Mouse (Mus musculus): Measurements from ENCODE around the gene Adgrb2. TPM values are rescaled to one million over a fixed set of nuclear protein-coding genes. Genes with fewer than 3 reads are reported as not detected.

Adgrb2 gene
- polyA plus RNA-seq, 1 experiment from 2014 or later = 7.3 TPM

- no peak overlapping the region for H3K9ac ChIP-seq
- peaks cover 16% of the 10 kb centered on the region for H3K4me1 ChIP-seq
- peaks cover 38% of the 10 kb centered on the region for H3K27me3 ChIP-seq
- no peak overlapping the region for H3K4me2 ChIP-seq
- no peak for ATAC-seq (ENCODE audit: low FRiP score)
- H3K27ac ChIP-seq = no peak overlapping the region
- H3K9me3 ChIP-seq = no peaks in the 10 kb centered on the region
- H3K36me3 ChIP-seq (replicated peaks) = peaks cover 41% of the 10 kb centered on the region
- 85% methylated on average over 6 of the region's 6 CpGs for WGBS
- no peak overlapping the region for H3K4me3 ChIP-seq (replicated peaks)
Measured at GRCm38 (mm10) chr4:130012234-130012633, 27.6 kb downstream of the Adgrb2 start.

GRCm38 (mm10) chr4:130013111-130013510, 28.4 kb downstream of the Adgrb2 start:
- Histone ChIP-seq H3K9ac (no peak overlapping the region), H3K27ac (no peak overlapping the region), H3K4me3 (replicated peaks) (no peak overlapping the region), H3K9me3 (no peaks in the 10 kb centered on the region), H3K4me1 (peaks cover 16% of the 10 kb centered on the region), H3K27me3 (peaks cover 31% of the 10 kb centered on the region; the same call in 1 of the 2 replicates), H3K4me2 (no peak overlapping the region), H3K36me3 (replicated peaks) (peaks cover 41% of the 10 kb centered on the region)
- ATAC-seq (ENCODE audit: low FRiP score) = no peak
- WGBS = 71% methylated on average over 10 of the region's 10 CpGs

DNA sequence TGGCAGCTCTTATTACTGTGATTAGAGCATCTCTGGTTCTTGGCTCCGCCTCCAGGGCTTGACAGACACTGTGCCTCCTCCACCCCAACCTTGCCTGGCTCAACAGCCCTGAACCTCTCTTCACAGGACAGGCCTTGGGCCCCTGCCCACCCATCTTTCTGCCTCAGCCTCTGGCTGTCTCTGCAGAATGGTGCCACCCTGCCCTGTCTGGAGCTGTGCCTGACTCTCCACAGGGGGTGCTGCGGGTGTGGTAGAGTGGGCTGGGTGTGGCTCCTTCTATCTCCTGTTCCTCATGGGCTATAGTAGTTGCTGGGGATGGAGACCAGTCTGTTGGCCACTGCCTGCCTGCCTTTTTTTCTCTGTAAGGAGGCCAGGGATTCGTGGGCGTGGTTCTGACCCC, 31.3 kb downstream of the Adgrb2 start:
- 70% methylated on average over 4 of the region's 4 CpGs for WGBS
- Histone ChIP-seq H3K27ac (no peak overlapping the region), H3K4me1 (peaks cover 16% of the 10 kb centered on the region), H3K4me3 (replicated peaks) (no peak overlapping the region), H3K9me3 (no peaks in the 10 kb centered on the region), H3K9ac (no peak overlapping the region), H3K27me3 (peaks cover 21% of the 10 kb centered on the region; the same call in 1 of the 2 replicates), H3K4me2 (no peak overlapping the region), H3K36me3 (replicated peaks) (peaks cover 19% of the 10 kb centered on the region)
- no peak for ATAC-seq (ENCODE audit: low FRiP score)

DNA sequence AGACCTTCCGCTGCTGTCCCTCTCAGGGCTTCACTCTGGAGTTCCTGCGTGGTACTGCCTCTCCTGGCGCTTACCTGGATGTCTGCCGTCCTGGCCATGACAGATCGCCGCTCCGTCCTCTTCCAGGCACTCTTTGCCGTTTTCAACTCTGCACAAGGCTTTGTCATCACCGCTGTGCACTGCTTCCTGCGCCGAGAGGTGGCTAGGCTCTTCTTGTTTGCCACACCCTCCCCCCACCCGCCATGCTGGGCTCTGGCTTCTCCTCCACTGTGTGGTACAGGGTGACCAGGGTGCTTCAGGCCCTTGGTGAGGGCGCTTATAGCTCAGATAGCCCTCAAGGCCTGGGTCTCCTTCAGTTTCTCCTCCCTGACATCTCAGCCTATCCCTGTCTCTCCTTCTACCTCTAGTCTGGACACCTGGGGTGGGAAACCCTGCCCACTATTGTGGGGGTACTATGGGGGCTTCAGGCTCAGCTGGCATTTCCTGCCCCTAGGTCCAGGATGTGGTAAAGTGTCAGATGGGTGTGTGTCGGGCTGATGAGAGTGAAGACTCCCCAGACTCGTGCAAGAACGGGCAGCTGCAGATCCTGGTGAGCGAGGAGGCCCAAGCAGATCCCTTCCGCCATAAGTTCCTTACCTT, 32.5 kb downstream of the Adgrb2 start:
- Histone ChIP-seq H3K9ac (no peak overlapping the region), H3K4me3 (replicated peaks) (no peak overlapping the region)

DNA sequence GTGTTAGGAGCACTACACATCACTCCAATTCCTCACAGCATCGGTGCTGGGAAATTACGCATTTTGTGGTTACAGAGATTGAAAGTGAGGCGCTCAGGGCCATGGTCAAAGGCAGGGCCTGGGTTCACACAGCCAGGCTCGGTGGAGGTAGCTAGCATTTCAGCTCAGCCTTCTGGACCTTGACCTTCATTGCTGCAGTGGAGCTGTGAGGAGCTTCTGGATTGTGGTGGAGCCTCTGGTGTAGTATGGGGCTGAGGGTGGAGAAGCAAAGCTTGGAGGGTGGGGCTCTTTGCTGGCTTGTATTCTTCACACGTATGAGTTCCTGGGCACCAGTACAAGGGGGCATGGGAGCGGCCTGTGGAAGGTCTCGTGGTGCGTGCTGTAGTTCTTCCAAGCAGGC, 38.3 kb downstream of the Adgrb2 start:
- Histone ChIP-seq H3K4me3 (replicated peaks) (no peak overlapping the region), H3K4me2 (no peak overlapping the region), H3K9ac (no peak overlapping the region), H3K4me1 (peaks cover 9% of the 10 kb centered on the region), H3K36me3 (replicated peaks) (no peaks in the 10 kb centered on the region), H3K27ac (no peak overlapping the region), H3K9me3 (no peaks in the 10 kb centered on the region), H3K27me3 (peaks cover 8% of the 10 kb centered on the region; the same call in 1 of the 2 replicates)
- WGBS = 88% methylated on average over 8 of the region's 8 CpGs
- no peak for ATAC-seq (ENCODE audit: low FRiP score)

More for the DNA sequence above, 32.5 kb downstream of the Adgrb2 start:
- Histone ChIP-seq H3K4me2 (no peak overlapping the region), H3K4me1 (peaks cover 16% of the 10 kb centered on the region), H3K9me3 (no peaks in the 10 kb centered on the region), H3K27me3 (peaks cover 20% of the 10 kb centered on the region; the same call in 1 of the 2 replicates), H3K27ac (no peak overlapping the region), H3K36me3 (replicated peaks) (peaks cover 8% of the 10 kb centered on the region)
- no peak for ATAC-seq (ENCODE audit: low FRiP score)
- 76% methylated on average over 18 of the region's 18 CpGs for WGBS

GRCm38 (mm10) chr4:130023511-130024231, 39.0 kb downstream of the Adgrb2 start:
- H3K4me3 ChIP-seq (replicated peaks) = no peak overlapping the region
- H3K4me2 ChIP-seq = no peak overlapping the region
- no peaks in the 10 kb centered on the region for H3K36me3 ChIP-seq (replicated peaks)
- 82% methylated on average over 10 of the region's 10 CpGs for WGBS
- no peaks in the 10 kb centered on the region for H3K9me3 ChIP-seq
- peaks cover 8% of the 10 kb centered on the region; the same call in 1 of the 2 replicates for H3K27me3 ChIP-seq
- no peak overlapping the region for H3K27ac ChIP-seq
- H3K4me1 ChIP-seq = peaks cover 14% of the 10 kb centered on the region
- H3K9ac ChIP-seq = no peak overlapping the region
- ATAC-seq (ENCODE audit: low FRiP score) = no peak

DNA sequence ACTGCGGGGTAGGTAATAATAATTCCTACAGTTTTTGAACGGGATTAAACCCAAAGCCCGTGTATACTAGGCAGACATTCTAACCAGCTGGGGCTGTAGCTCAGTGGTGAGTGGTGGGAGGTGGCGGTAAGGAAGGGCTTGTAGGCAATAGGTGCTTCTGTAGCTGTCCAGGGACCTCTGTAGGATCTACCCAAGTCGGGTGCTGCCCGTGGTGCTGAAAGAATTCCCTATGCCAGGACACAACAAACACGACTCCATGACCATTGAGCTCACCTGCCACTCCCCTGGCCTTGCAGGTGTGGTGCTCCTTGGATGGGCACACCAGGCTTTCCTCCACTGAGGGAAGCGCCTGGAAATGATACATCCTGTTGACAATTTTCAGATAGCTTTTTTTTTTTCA, 40.9 kb downstream of the Adgrb2 start:
- WGBS = 58% methylated on average over 8 of the region's 8 CpGs
- Histone ChIP-seq H3K9me3 (no peaks in the 10 kb centered on the region), H3K9ac (no peak overlapping the region), H3K27me3 (peaks cover 8% of the 10 kb centered on the region; the same call in 1 of the 2 replicates), H3K4me1 (peaks cover 15% of the 10 kb centered on the region), H3K4me3 (replicated peaks) (no peak overlapping the region), H3K27ac (no peak overlapping the region), H3K4me2 (no peak overlapping the region), H3K36me3 (replicated peaks) (no peaks in the 10 kb centered on the region)
- ATAC-seq (ENCODE audit: low FRiP score) = no peak

DNA sequence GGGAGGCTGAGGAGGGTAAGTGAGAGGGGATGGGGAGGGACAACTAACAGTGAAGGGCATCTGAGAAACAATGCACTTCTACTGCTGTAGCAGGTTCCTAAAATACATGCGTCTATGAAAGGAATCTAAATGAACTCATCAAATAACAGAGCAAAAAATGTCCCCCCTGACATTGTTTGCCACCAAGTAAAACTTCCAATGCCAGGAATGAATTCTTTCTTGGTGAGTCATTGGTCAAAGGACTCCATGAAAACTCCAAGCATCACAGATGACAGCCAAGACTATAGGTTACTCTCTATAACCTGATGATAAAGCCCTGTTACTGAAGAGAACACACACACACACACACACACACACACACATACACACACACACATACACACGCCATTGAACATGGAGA, 46.5 kb downstream of the Adgrb2 start:
- 85% methylated on average over 2 of the region's 2 CpGs for WGBS

DNA sequence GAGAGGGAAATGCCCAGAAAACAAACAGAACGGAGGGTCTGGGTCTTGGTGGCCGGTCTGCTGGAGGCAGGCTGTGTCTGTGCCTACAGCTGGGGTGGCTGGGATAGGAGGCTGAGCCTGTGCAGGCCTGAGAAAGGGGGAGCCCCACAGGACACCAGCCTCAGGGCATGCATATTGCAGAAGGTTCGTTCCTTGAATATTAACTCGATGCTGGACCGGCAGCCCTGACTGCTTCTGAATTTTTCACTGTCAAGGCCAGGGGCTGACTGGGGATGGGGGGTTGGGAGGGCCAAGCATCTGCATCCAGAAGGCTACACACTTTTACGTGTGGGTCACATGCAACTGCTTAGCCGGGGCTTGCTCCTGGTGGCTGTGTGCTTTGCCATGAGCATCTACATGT, 48.8 kb downstream of the Adgrb2 start:
- Histone ChIP-seq H3K4me2 (no peak overlapping the region), H3K27ac (no peak overlapping the region), H3K27me3 (peaks cover 34% of the 10 kb centered on the region), H3K4me3 (replicated peaks) (no peak overlapping the region), H3K9me3 (no peaks in the 10 kb centered on the region), H3K9ac (no peak overlapping the region), H3K36me3 (replicated peaks) (no peaks in the 10 kb centered on the region), H3K4me1 (peaks cover 30% of the 10 kb centered on the region)
- no peak for ATAC-seq (ENCODE audit: low FRiP score)
- 64% methylated on average over 7 of the region's 7 CpGs for WGBS

More for the DNA sequence above, 46.5 kb downstream of the Adgrb2 start:
- H3K9me3 ChIP-seq = no peaks in the 10 kb centered on the region
- no peak overlapping the region for H3K4me2 ChIP-seq
- peaks cover 16% of the 10 kb centered on the region for H3K27me3 ChIP-seq
- no peak overlapping the region for H3K4me3 ChIP-seq (replicated peaks)
- H3K9ac ChIP-seq = no peak overlapping the region
- ATAC-seq (ENCODE audit: low FRiP score) = no peak
- H3K4me1 ChIP-seq = peaks cover 31% of the 10 kb centered on the region
- no peaks in the 10 kb centered on the region for H3K36me3 ChIP-seq (replicated peaks)
- H3K27ac ChIP-seq = no peak overlapping the region

- Histone ChIP-seq H3K27me3 (peaks cover 34% of the 10 kb centered on the region), H3K27ac (no peak overlapping the region), H3K36me3 (replicated peaks) (no peaks in the 10 kb centered on the region), H3K9ac (no peak overlapping the region), H3K4me1 (peaks cover 27% of the 10 kb centered on the region), H3K4me2 (no peak overlapping the region), H3K4me3 (replicated peaks) (no peak overlapping the region), H3K9me3 (no peaks in the 10 kb centered on the region)
- WGBS = 7% methylated on average over 8 of the region's 8 CpGs
- ATAC-seq (ENCODE audit: low FRiP score) = peak; percentile 57
Measured at GRCm38 (mm10) chr4:130036112-130036511, 51.4 kb downstream of the Adgrb2 start.

GRCm38 (mm10) chr4:130036573-130037401, 52.1 kb downstream of the Adgrb2 start:
- H3K4me1 ChIP-seq = peaks cover 27% of the 10 kb centered on the region
- no peaks in the 10 kb centered on the region for H3K9me3 ChIP-seq
- peak overlapping the region; percentile 6; the same call in 1 of the 2 replicates for H3K4me2 ChIP-seq
- no peaks in the 10 kb centered on the region for H3K36me3 ChIP-seq (replicated peaks)
- peak; percentile 44 for ATAC-seq (ENCODE audit: low FRiP score)
- H3K27ac ChIP-seq = no peak overlapping the region
- no peak overlapping the region for H3K9ac ChIP-seq
- H3K27me3 ChIP-seq = peaks cover 34% of the 10 kb centered on the region
- H3K4me3 ChIP-seq (replicated peaks) = no peak overlapping the region
- 12% methylated on average over 23 of the region's 23 CpGs for WGBS

DNA sequence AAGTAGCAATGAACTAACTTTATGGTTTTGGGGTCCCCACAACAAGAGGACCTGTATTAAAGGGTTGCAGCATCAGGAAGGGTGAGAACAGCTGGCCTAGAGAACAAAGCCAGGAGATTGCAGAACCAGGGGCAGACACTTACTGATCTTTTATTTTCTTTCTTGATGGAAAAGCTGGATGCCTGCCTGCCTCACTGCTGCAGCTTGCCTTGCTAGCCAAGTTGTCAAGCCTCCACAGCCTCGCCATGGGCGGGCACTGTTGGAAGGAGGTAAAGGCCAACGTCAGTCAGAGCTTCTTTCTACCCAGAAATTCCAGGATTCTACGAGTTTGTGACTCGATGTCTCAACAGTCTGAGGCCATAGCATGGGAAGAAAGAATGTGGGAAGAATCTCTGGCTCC, 54.7 kb downstream of the Adgrb2 start:
- Histone ChIP-seq H3K36me3 (replicated peaks) (no peaks in the 10 kb centered on the region), H3K9me3 (no peaks in the 10 kb centered on the region), H3K9ac (no peak overlapping the region), H3K27me3 (peaks cover 30% of the 10 kb centered on the region), H3K27ac (no peak overlapping the region), H3K4me1 (peaks cover 18% of the 10 kb centered on the region), H3K4me3 (replicated peaks) (no peak overlapping the region), H3K4me2 (no peak overlapping the region)
- ATAC-seq (ENCODE audit: low FRiP score) = no peak
- 56% methylated on average over 5 of the region's 5 CpGs for WGBS
